Mouse (Mus musculus) neural tube, embryonic 12.5 days (tissue): ENCODE results near the gene Cdh3. TPM values are rescaled to one million over a fixed set of nuclear protein-coding genes. Genes with fewer than 3 reads are reported as not detected.
A peak's percentile ranks its signal among the peaks of the same experiment; 100 is the strongest.

Experiments
- ATAC-seq: fragments of 200-750 bp; cut with Nextera tagmentation; 2 replicates; pipeline ENCODE4 v1.8.0; 2017; ENCODE audit warnings: low read depth, mild to moderate bottlenecking, moderate TSS enrichment, moderate library complexity; ENCODE audit not compliant: low FRiP score
- H3K27ac ChIP-seq: fragments of 300-500 bp; sonication (generic); 2 replicates; pipeline ENCODE4 v1.5.1; 2016
- H3K27me3 ChIP-seq: fragments of 300-500 bp; sonication (generic); replicated peaks from 2 replicates; pipeline ENCODE4 v1.6.1; 2016; ENCODE audit warnings: mild to moderate bottlenecking
- H3K36me3 ChIP-seq: fragments of 300-500 bp; sonication (generic); 2 replicates; pipeline ENCODE4 v1.6.1; 2016; ENCODE audit warnings: mild to moderate bottlenecking
- H3K4me1 ChIP-seq: fragments of 300-500 bp; sonication (generic); 2 replicates; pipeline ENCODE4 v1.6.1; 2016
- H3K4me2 ChIP-seq: fragments of 300-500 bp; sonication (generic); replicated peaks from 2 replicates; pipeline ENCODE4 v1.6.1; 2016; ENCODE audit warnings: mild to moderate bottlenecking
- H3K4me3 ChIP-seq: fragments of 300-500 bp; sonication (generic); 2 replicates; pipeline ENCODE4 v1.5.1; 2016
- H3K9ac ChIP-seq: fragments of 300-500 bp; sonication (generic); 2 replicates; pipeline ENCODE4 v1.6.1; 2016; ENCODE audit warnings: mild to moderate bottlenecking
- H3K9me3 ChIP-seq: fragments of 300-500 bp; sonication (generic); 2 replicates; pipeline ENCODE4 v1.6.1; 2016; ENCODE audit warnings: mild to moderate bottlenecking
- WGBS: fragments of 180-500 bp; shearing (Covaris S2); methylation state at CpG from one replicate; pipeline ENCODE4 v1.1.7; 2016; 5-methylcytosine and 5-hydroxymethylcytosine counted together
- polyA plus RNA-seq: library from polyadenylated mRNA; unstranded; fragments of >200 nt; fragmentation: Nextera tagmentation; extraction: Ambion mirVana; gene quantifications from 2 replicates; pipeline ENCODE4 v1.2.1, GENCODE M21; 2016

The Cdh3 gene
- polyA plus RNA-seq: 6.0 and 6.5 TPM in 2 replicates

DNA sequence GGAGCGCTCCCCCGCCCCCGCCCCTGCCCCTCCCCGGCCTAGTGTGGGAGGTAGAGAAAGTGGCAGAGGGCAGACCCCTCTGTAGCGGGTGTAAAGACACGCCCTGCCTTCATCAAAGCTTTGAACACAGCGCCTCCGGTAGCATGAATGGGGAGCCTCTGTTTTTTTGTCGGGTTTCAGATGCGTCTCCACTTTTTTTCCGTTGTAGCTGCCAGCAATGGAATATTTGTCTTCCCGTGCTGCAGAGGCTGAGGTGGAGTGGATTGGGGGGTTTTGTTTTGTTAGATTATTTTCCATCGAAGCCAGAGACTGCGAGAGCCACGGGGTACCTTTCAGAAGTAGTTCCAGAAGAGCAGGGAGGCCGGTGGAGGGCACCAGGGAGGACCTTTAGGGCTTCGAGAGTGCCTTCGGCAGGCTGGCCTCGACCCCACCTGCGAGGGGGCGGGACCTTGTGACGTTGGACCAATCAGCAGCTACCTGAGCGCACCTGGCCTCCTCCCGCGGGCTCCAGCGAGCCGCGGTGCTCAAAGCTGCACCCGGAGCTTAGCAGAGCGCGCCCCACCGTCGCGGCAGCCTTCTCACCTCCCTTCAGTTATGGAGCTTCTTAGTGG, at the start of gene Cdh3:
TSS of gene Cdh3 (plus strand) at position 527 of the 611 bp plus-strand sequence.
- H3K36me3 ChIP-seq: no peaks in the 10 kb centered on the region
- 0 out of 2 replicates have a peak, but pooled peaks have one; percentile 5 for ATAC-seq
- peaks cover 56% of the 10 kb centered on the region for H3K27me3 ChIP-seq
- H3K9ac ChIP-seq: peak within 1 kb of the TSS; percentile 40
- no peaks in the 10 kb centered on the region for H3K9me3 ChIP-seq
- whole genome bisulfite sequencing: 2% methylated on average over 34 of the region's 34 CpGs
- peaks cover 34% of the 10 kb centered on the region for H3K4me1 ChIP-seq
- peak within 1 kb of the TSS; percentile 67 for H3K4me2 ChIP-seq
- H3K4me3 ChIP-seq: peak within 1 kb of the TSS; percentile 35
- H3K27ac ChIP-seq: no peak within 1 kb of the TSS

DNA sequence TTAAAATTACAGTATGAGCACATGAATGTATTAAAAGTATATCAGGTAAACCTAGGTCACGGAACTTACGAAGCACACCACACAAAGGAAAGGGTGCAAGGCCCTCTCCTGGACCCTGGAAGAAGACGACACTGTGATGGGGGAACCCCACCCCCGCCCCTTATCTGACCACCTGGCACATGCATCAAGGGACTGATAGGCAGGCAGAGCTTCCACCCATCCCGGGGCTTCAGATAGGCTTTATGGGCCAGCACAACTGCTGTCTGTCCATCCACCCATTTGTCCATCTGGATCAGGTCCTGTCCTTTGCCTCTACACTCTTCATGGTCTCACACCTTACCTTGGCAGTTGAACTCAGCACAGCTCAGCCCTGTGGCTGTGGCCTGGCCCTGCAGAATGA, 48.6 kb upstream of the Cdh3 start:
- Histone ChIP-seq H3K4me1 (no peaks in the 10 kb centered on the region), H3K9ac (no peak overlapping the region), H3K9me3 (no peaks in the 10 kb centered on the region), H3K36me3 (no peaks in the 10 kb centered on the region), H3K27ac (no peak overlapping the region), H3K4me3 (no peak overlapping the region), H3K4me2 (no peak overlapping the region), H3K27me3 (no peaks in the 10 kb centered on the region)
- WGBS: 79% methylated on average over 5 of the region's 5 CpGs
- no peak for ATAC-seq

DNA sequence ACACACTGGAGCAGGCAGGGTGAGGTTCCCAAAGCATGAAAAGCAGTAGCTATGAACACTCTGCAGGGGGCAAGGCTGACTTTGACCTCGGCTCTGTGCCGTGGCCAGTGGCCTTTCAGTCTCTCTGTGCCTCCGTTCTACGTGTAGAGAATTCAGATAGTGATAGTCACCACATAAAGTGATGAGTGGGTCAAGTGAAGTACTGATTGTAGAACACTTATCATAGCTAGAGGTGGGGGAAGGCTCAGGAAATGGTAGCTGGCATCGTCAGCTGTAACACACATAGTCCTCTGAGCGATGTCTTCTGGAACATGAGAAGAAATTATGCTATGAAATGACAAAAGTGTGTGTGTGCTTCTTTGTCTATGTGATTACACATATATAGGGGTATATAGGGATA, 46.9 kb upstream of the Cdh3 start:
- no peak overlapping the region for H3K27ac ChIP-seq
- no peak for ATAC-seq
- H3K4me3 ChIP-seq: no peak overlapping the region
- no peaks in the 10 kb centered on the region for H3K9me3 ChIP-seq
- 80% methylated on average over 6 of the region's 6 CpGs for WGBS
- H3K36me3 ChIP-seq: no peaks in the 10 kb centered on the region
- H3K4me1 ChIP-seq: no peaks in the 10 kb centered on the region
- no peak overlapping the region for H3K9ac ChIP-seq
- no peak overlapping the region for H3K4me2 ChIP-seq
- H3K27me3 ChIP-seq: no peaks in the 10 kb centered on the region

DNA sequence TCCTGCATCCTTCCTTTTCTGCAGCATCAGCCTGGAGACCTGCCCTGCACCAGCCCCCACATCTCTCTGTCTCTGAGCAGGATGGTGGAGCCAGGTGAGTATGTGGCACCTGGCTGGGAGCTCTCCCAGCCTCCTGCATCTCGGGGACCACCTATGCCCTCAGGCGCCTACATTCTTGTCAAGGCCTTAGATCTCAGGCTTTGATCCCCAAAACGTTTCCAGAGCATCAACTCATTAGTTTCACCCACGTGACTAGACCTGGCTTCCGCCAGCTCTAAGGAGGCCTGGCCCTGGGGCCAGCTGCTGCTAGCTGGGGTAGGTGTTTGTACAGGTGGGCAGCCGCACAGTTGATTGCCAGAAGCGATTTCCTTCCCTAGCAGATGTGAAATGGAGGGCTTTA, 41.2 kb upstream of the Cdh3 start:
- H3K4me3 ChIP-seq: no peak overlapping the region
- no peaks in the 10 kb centered on the region for H3K36me3 ChIP-seq
- no peak for ATAC-seq
- 56% methylated on average over 7 of the region's 7 CpGs for WGBS
- no peak overlapping the region for H3K4me2 ChIP-seq
- no peak overlapping the region for H3K9ac ChIP-seq
- no peak overlapping the region for H3K27ac ChIP-seq
- no peaks in the 10 kb centered on the region for H3K4me1 ChIP-seq
- H3K27me3 ChIP-seq: no peaks in the 10 kb centered on the region
- no peaks in the 10 kb centered on the region for H3K9me3 ChIP-seq

DNA sequence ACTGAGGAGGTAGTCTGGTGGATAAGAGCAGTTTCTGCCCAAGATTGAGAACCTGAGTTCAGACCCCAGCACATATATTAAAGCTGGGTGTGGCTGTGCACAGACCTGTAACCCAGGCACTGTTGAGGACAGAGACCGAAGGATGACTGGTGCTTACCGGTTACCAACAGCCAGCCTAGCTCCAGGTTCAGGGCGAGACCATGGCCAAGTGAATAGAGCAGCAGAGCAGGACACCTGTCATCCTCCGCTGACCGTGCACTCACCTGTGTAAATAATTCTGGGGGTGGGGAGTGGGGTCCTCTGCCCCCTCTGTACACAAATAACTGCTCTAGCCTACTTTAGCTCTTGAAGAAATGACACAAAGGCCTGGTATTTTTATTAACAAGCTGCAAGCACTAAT, 36.7 kb upstream of the Cdh3 start:
- no peak overlapping the region for H3K27ac ChIP-seq
- no peaks in the 10 kb centered on the region for H3K9me3 ChIP-seq
- no peak overlapping the region for H3K4me3 ChIP-seq
- H3K9ac ChIP-seq: no peak overlapping the region
- 92% methylated on average over 5 of the region's 5 CpGs for WGBS
- H3K27me3 ChIP-seq: no peaks in the 10 kb centered on the region
- no peaks in the 10 kb centered on the region for H3K4me1 ChIP-seq
- no peak for ATAC-seq
- no peak overlapping the region for H3K4me2 ChIP-seq
- H3K36me3 ChIP-seq: no peaks in the 10 kb centered on the region

DNA sequence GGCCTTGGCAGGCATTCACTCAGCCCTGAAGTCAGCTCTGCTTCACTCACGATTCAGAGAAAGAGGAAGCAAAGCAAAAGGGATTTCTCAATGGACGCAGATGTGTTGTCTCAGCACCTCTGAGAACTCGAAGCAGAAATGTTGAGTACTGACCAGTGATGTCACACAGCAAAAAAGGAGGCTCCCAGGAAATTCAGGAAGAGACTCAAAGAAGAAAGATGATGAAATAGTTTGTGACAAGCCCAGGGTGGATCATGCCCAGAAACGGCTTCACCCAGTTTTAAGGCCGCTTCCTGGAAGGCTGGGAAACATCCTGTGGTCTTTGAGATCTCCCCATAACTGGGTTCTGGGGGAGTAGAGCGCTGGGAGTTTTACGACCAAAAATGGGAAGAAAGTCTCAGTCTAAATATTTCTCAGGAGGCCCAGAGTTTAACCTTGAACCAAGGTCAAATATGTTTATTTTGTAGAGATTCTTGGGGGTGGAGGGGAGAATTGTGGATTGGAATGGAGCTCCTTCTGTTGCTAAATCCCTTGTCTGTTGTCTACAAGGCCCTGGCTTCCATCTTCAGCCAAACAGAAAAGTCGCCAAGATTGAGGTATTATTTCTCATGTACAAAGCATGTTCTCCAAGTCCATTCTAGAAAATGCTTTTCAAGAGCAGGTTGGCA, 10.5 kb upstream of the Cdh3 start, which contains the start of gene 6030452D12Rik:
TSS of gene 6030452D12Rik (plus strand) at position 505 of the 668 bp plus-strand sequence.
- 81% methylated on average over 8 of the region's 8 CpGs for WGBS
- Histone ChIP-seq H3K9ac (no peak within 1 kb of the TSS), H3K36me3 (no peaks in the 10 kb centered on the region), H3K4me3 (no peak within 1 kb of the TSS), H3K4me2 (no peak within 1 kb of the TSS), H3K27ac (no peak within 1 kb of the TSS), H3K4me1 (no peaks in the 10 kb centered on the region), H3K9me3 (no peaks in the 10 kb centered on the region), H3K27me3 (no peaks in the 10 kb centered on the region)
- ATAC-seq: no peak

DNA sequence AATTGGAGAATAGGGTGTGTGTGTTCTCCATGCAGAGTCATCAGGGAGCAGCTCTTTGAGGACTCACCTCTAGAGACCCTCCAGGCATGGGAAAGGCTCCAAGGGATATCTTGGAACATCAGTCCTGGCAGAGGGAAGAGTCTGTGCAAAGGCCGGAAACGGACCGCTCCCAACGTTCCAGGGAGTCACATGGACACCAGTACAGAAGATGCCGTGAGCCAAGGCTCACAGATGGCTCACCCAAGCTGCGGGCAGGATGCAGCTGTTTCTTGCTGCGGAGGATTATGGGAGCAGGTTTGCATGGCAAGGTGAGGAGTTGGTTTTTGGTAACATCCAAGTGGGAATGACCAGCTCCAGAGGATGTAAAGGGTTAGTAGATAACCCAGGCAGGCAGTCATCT, 6.5 kb upstream of the Cdh3 start:
- ATAC-seq: no peak

DNA sequence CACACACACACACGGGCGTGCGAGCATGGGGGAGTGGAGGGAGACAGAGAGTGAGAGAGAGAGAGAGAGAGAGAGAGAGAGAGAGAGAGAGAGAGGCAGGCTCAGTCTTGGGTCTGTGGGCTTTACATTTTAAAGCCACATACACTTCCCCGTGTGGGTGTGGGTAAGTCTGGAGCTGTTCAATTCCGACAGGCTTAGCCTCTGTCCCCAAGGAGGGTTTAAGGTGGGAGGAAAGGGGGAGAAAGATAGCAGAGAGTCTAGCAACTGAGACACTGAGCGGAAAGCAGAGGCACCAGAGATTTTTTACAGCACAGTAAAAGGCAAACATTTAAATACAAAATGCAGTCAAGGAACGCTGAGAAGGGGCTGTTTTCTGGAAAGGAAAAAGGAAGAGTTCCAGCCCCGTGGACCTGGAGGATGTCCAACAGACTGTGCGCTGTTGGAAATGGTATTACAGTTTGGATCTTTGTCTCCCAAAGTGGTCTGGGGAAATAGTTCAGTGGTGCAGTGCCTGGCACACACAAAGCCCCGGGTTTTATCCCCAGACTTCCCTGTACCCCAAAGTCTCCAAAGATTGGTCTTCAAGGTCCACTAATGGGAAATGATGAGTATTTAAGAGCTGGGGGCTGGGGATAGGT, 5.2 kb upstream of the Cdh3 start:
- H3K4me3 ChIP-seq: no peak overlapping the region
- H3K27ac ChIP-seq: no peak overlapping the region
- no peak for ATAC-seq
- peaks cover 31% of the 10 kb centered on the region for H3K27me3 ChIP-seq
- H3K4me1 ChIP-seq: peaks cover 18% of the 10 kb centered on the region
- no peak overlapping the region for H3K9ac ChIP-seq
- no peaks in the 10 kb centered on the region for H3K9me3 ChIP-seq
- H3K4me2 ChIP-seq: no peak overlapping the region
- no peaks in the 10 kb centered on the region for H3K36me3 ChIP-seq
- WGBS: 73% methylated on average over 10 of the region's 10 CpGs

More for the DNA sequence above, 6.5 kb upstream of the Cdh3 start:
- H3K4me2 ChIP-seq: no peak overlapping the region
- H3K27me3 ChIP-seq: peaks cover 22% of the 10 kb centered on the region
- WGBS: 94% methylated on average over 7 of the region's 7 CpGs
- no peaks in the 10 kb centered on the region for H3K9me3 ChIP-seq
- no peak overlapping the region for H3K4me3 ChIP-seq
- peaks cover 14% of the 10 kb centered on the region for H3K4me1 ChIP-seq
- H3K9ac ChIP-seq: no peak overlapping the region
- no peaks in the 10 kb centered on the region for H3K36me3 ChIP-seq
- H3K27ac ChIP-seq: no peak overlapping the region

DNA sequence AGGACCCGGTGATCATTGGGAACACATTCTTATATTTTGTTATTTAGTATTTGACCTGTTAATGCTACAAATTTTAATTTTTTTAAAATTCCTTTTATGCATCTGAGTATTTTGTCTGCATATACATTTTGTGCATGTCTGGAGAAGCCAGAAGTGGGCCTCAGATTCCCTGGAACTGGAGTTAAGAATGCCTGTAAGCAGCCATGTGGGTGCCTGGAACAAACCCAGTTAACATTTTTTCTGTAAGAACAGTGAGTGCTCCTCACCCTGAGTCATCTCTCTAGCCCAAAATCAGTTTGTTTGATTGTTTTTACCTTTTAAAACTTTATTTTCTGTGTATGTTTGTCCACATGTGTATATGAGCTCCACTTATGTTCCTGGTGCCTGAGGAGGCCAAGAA, 4.6 kb upstream of the Cdh3 start:
- ATAC-seq: no peak
- Histone ChIP-seq H3K36me3 (no peaks in the 10 kb centered on the region), H3K4me2 (no peak overlapping the region), H3K9me3 (no peaks in the 10 kb centered on the region), H3K27ac (no peak overlapping the region), H3K27me3 (peaks cover 37% of the 10 kb centered on the region), H3K4me1 (peaks cover 24% of the 10 kb centered on the region), H3K9ac (no peak overlapping the region), H3K4me3 (no peak overlapping the region)
- 90% methylated on average over 1 of the region's 1 CpGs for WGBS

DNA sequence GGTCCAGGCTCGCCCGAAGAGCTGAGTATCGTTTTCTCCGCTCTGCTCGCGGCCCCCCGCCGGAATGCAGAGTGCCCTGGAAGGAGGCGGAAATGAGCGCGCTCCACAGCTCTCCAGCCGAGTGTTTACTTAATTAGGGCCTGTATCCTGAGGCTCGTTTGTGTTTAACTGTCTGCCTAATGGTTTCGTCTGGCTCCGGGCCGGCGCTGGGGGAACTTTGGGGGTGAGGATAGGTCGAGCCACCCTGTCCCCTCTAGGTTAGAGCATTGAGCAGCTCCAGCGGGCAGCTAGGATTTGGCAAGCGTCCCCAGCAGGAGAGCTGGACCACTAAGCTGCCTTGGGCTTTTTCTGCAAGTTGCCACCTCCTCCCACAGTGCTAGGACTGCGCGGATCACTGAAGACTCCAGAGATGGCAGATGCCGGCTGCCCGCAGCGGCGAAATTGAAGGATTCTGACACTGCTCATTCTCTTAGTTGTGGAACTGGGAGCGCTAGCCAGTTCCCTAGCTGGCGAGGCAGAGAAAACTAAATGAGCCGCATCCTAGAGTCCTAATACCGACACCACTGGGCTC, 2.8 kb upstream of the Cdh3 start:
- H3K27me3 ChIP-seq: peaks cover 53% of the 10 kb centered on the region
- under 1% methylated on average over 30 of the region's 30 CpGs for WGBS
- H3K4me3 ChIP-seq: peak overlapping the region; percentile 33
- no peaks in the 10 kb centered on the region for H3K36me3 ChIP-seq
- H3K4me1 ChIP-seq: peaks cover 34% of the 10 kb centered on the region
- no peaks in the 10 kb centered on the region for H3K9me3 ChIP-seq
- peak overlapping the region; percentile 34; the same call in 1 of the 2 replicates for H3K9ac ChIP-seq
- H3K4me2 ChIP-seq: peak overlapping the region; percentile 74
- H3K27ac ChIP-seq: no peak overlapping the region
- ATAC-seq: peak; percentile 51

DNA sequence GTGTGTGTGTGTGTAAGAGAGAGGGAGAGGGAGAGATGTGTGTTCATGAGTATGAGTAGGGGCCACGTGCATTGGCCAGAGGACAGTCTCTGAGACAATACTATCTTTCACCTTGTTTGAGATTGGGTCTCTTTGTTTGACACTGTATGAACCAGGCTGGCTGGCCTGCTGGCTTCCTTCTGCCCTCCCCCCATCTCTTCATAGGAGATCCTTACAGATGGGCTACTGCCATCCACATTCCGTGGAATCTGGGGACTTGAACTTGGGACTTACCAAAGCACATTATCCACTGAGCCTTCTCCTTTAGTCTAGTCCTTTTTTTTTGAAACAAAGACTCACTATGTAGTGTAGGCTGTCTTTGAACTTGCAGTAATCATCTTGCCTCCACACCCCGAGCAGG, 2.2 kb upstream of the Cdh3 start:
- Histone ChIP-seq H3K4me1 (peaks cover 34% of the 10 kb centered on the region), H3K9ac (peak overlapping the region; percentile 34; the same call in 1 of the 2 replicates), H3K27ac (no peak overlapping the region), H3K4me3 (no peak overlapping the region), H3K4me2 (peak overlapping the region; percentile 74), H3K36me3 (no peaks in the 10 kb centered on the region), H3K9me3 (no peaks in the 10 kb centered on the region), H3K27me3 (peaks cover 53% of the 10 kb centered on the region)
- ATAC-seq: 0 out of 2 replicates have a peak, but pooled peaks have one; percentile 15
- 23% methylated on average over 3 of the region's 3 CpGs for WGBS

DNA sequence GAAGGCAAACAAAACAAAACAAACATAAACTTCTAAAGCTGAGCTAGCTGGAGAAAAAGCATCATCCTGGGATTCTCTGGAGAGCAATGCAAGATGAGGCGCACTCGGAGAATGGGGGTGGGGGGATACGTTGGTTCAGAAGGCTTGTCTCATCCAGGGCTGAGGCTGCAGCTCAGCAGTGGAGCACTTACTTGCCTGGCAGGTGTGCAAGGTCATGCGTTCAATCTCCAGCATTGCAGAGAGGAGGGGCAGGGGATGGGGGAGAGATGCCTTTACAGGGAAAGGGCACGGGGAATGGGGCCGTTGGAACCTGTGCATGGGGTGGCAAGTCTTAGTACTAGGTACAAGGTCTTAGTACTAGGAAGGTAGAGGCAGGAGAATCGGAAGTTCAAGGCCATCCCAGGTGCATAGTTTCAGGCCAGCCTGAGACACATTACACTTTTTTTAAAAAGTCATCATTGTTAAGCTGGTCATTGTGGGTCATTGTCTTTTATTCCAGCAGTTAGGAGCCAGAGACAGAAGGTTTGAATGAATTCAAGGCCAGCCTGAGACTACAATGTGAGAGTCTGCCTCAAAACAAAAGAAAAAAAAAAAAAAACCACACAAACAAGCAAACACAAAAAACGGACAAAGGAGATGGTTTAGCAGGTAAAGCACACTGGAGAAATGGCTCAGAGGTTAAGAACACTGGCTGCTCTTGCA, 1.5 kb upstream of the Cdh3 start:
- no peak overlapping the region for H3K4me2 ChIP-seq
- H3K9me3 ChIP-seq: no peaks in the 10 kb centered on the region
- H3K9ac ChIP-seq: no peak overlapping the region
- no peaks in the 10 kb centered on the region for H3K36me3 ChIP-seq
- peaks cover 34% of the 10 kb centered on the region for H3K4me1 ChIP-seq
- H3K4me3 ChIP-seq: no peak overlapping the region
- ATAC-seq: no peak
- WGBS: 48% methylated on average over 8 of the region's 8 CpGs
- peaks cover 56% of the 10 kb centered on the region for H3K27me3 ChIP-seq
- H3K27ac ChIP-seq: no peak overlapping the region
